Mouse (Mus musculus) spleen, adult 2 months (tissue): ENCODE measurements around the gene Terb1. TPM values are rescaled to one million over a fixed set of nuclear protein-coding genes. Genes with fewer than 3 reads are reported as not detected.
A peak's percentile ranks its signal among the peaks of the same experiment; 100 is the strongest.

Source experiments
- DNase-seq, 2 experiments: peaks; one replicate each; pipeline versions ENCODE4 v3.0.0 to v3.0.0-alpha.2; 2012 to 2021; ENCODE audit warnings: low spot score in 2 of 2, low read depth in 1 of 2
- H3K27ac ChIP-seq: fragments of 200-500 bp; 2 replicates; pipeline ENCODE4 v1.5.1; 2012; ENCODE audit warnings: low read length, inconsistent platforms; ENCODE audit not compliant: insufficient read depth
- H3K27me3 ChIP-seq: fragments of 200-500 bp; 2 replicates; pipeline ENCODE4 v1.6.1; 2012; ENCODE audit warnings: mild to moderate bottlenecking, moderate library complexity, low read length, inconsistent platforms; ENCODE audit not compliant: control insufficient read depth, insufficient read depth
- H3K36me3 ChIP-seq: fragments of 200-500 bp; 2 replicates; pipeline ENCODE4 v1.6.1; 2012; ENCODE audit warnings: mild to moderate bottlenecking, low read length, inconsistent platforms; ENCODE audit not compliant: control insufficient read depth, insufficient read depth
- H3K4me1 ChIP-seq: fragments of 200-500 bp; 2 replicates; pipeline ENCODE4 v1.6.1; 2011; ENCODE audit warnings: inconsistent platforms; ENCODE audit not compliant: control insufficient read depth, insufficient read depth, insufficient read length
- H3K4me3 ChIP-seq: fragments of 200-500 bp; 2 replicates; pipeline ENCODE4 v1.5.1; 2011; ENCODE audit warnings: mild to moderate bottlenecking, inconsistent platforms; ENCODE audit not compliant: insufficient read depth, insufficient read length; ENCODE audit errors: extremely low read depth
- CTCF ChIP-seq: fragments of 200-500 bp; IDR thresholded peaks from 2 replicates; pipeline ENCODE4 v1.5.1; 2011; ENCODE audit warnings: mild to moderate bottlenecking, inconsistent platforms; ENCODE audit not compliant: insufficient read depth, insufficient read length, insufficient replicate concordance; ENCODE audit errors: extremely low read depth
- POLR2A ChIP-seq: fragments of 200-500 bp; IDR thresholded peaks from 2 replicates; pipeline ENCODE4 v1.6.1; 2011; ENCODE audit warnings: low read depth, low read length, inconsistent platforms
- WGBS: fragments of 180-500 bp; shearing (Covaris S2); methylation state at CpG from one replicate; pipeline ENCODE4 v1.1.7; 2018; 5-methylcytosine and 5-hydroxymethylcytosine counted together
- polyA plus RNA-seq: library from polyadenylated mRNA; depleted of rRNA; stranded (reverse); fragments of >200 nt; gene quantifications from 2 replicates; pipeline ENCODE4 v1.2.3, GENCODE M21; 2012

The Terb1 gene
- polyA plus RNA-seq, 1 experiment: 0.23 TPM

- H3K27me3 ChIP-seq: no peaks in the 10 kb centered on the region
- no peak overlapping the region for H3K4me3 ChIP-seq
- no peak overlapping the region for H3K27ac ChIP-seq
- 82% methylated on average over 3 of the region's 3 CpGs for WGBS
- H3K4me1 ChIP-seq: peaks cover 7% of the 10 kb centered on the region; the same call in 1 of the 2 replicates
- no peak for DNase-seq
- TF ChIP-seq CTCF: no peak
- no peak for TF ChIP-seq POLR2A
- H3K36me3 ChIP-seq: 0 out of 2 replicates have a peak, but pooled peaks cover 1% of the 10 kb centered on the region
Measured at GRCm38 (mm10) chr8:104414204-104414603, 95.5 kb downstream of the Terb1 start.

- Histone ChIP-seq H3K4me3 (no peak overlapping the region), H3K4me1 (peaks cover 7% of the 10 kb centered on the region; the same call in 1 of the 2 replicates), H3K27ac (no peak overlapping the region), H3K36me3 (0 out of 2 replicates have a peak, but pooled peaks cover 1% of the 10 kb centered on the region), H3K27me3 (no peaks in the 10 kb centered on the region; the same call in 1 of the 2 replicates)
- no peak for DNase-seq
- WGBS: 86% methylated on average over 4 of the region's 4 CpGs
- TF ChIP-seq POLR2A (no peak), CTCF (no peak)
Measured at GRCm38 (mm10) chr8:104413770-104414169, 95.9 kb downstream of the Terb1 start.

- DNase-seq: no peak
- Histone ChIP-seq H3K27me3 (no peaks in the 10 kb centered on the region; the same call in 1 of the 2 replicates), H3K27ac (peak overlapping the region; percentile 10; the same call in 1 of the 2 replicates), H3K36me3 (no peaks in the 10 kb centered on the region), H3K4me1 (peaks cover 7% of the 10 kb centered on the region; the same call in 1 of the 2 replicates), H3K4me3 (no peak overlapping the region)
- 59% methylated on average over 7 of the region's 7 CpGs for WGBS
- TF ChIP-seq CTCF: no peak
- no peak for TF ChIP-seq POLR2A
Measured at GRCm38 (mm10) chr8:104412805-104413532, 96.7 kb downstream of the Terb1 start.

- H3K27ac ChIP-seq: peak overlapping the region; percentile 22; the same call in 1 of the 2 replicates
- no peak for DNase-seq
- no peaks in the 10 kb centered on the region for H3K36me3 ChIP-seq
- H3K27me3 ChIP-seq: no peaks in the 10 kb centered on the region; the same call in 1 of the 2 replicates
- peaks cover 7% of the 10 kb centered on the region; the same call in 1 of the 2 replicates for H3K4me1 ChIP-seq
- 39% methylated on average over 3 of the region's 3 CpGs for WGBS
- TF ChIP-seq CTCF: no peak
- no peak for TF ChIP-seq POLR2A
- no peak overlapping the region for H3K4me3 ChIP-seq
Measured at GRCm38 (mm10) chr8:104411972-104412371, 97.7 kb downstream of the Terb1 start.

GRCm38 (mm10) chr8:104411468-104411867, 98.2 kb downstream of the Terb1 start:
- WGBS: 80% methylated on average over 3 of the region's 3 CpGs
- no peak overlapping the region for H3K4me3 ChIP-seq
- no peak for DNase-seq
- H3K36me3 ChIP-seq: no peaks in the 10 kb centered on the region
- TF ChIP-seq CTCF (no peak), POLR2A (no peak)
- H3K4me1 ChIP-seq: peaks cover 7% of the 10 kb centered on the region; the same call in 1 of the 2 replicates
- no peak overlapping the region for H3K27ac ChIP-seq
- H3K27me3 ChIP-seq: no peaks in the 10 kb centered on the region; the same call in 1 of the 2 replicates

- H3K27me3 ChIP-seq: no peaks in the 10 kb centered on the region; the same call in 1 of the 2 replicates
- TF ChIP-seq CTCF (no peak), POLR2A (no peak)
- 83% methylated on average over 7 of the region's 7 CpGs for WGBS
Measured at GRCm38 (mm10) chr8:104410628-104411273, 99.0 kb downstream of the Terb1 start.

More at GRCm38 (mm10) chr8:104410628-104411273, 99.0 kb downstream of the Terb1 start:
- no peak for DNase-seq
- peaks cover 7% of the 10 kb centered on the region; the same call in 1 of the 2 replicates for H3K4me1 ChIP-seq
- no peaks in the 10 kb centered on the region for H3K36me3 ChIP-seq
- H3K27ac ChIP-seq: no peak overlapping the region
- H3K4me3 ChIP-seq: no peak overlapping the region
